Mouse (Mus musculus) erythroblast, embryonic 14.5 days (primary cell): ENCODE measurements around the gene Pdhx.

Experiments
- GATA1 ChIP-seq: IDR thresholded peaks from 2 replicates; pipeline ENCODE4 v1.6.1; 2012; ENCODE audit warnings: low read length, inconsistent platforms, mixed read lengths
- TAL1 ChIP-seq: IDR thresholded peaks from 3 replicates; pipeline ENCODE4 v1.6.1; 2012; ENCODE audit warnings: low read length, inconsistent platforms, mixed read lengths

- TF ChIP-seq TAL1 = no peak
- no peak for TF ChIP-seq GATA1
These were observed 97.9 kb downstream of the Pdhx start for GRCm38 (mm10) chr2:102975358-102975945.
